Mouse (Mus musculus) gastrocnemius, adult 2 months (tissue): ENCODE results near the gene Lyrm9. TPM values are rescaled to one million over a fixed set of nuclear protein-coding genes. Genes with fewer than 3 reads are reported as not detected.
"Not testable (repeated sequence)": the region's sequence is repeated elsewhere in the genome, so short reads cannot be mapped to it uniquely, and the experiment has no call there.

Experiments used
- DNase-seq: peaks from one replicate; pipeline ENCODE4 v3.0.0; 2022
- H3K27ac ChIP-seq: fragments of 200-600 bp; 2 replicates; pipeline ENCODE4 v1.8.1; 2022; ENCODE audit warnings: mild to moderate bottlenecking
- H3K4me3 ChIP-seq: fragments of 200-600 bp; 2 replicates; pipeline ENCODE4 v1.8.1; 2022; ENCODE audit warnings: mild to moderate bottlenecking, moderate library complexity
- CTCF ChIP-seq: fragments of 200-600 bp; IDR thresholded peaks from 2 replicates; pipeline ENCODE4 v1.8.1; 2022; ENCODE audit warnings: antibody characterized with exemption, mild to moderate bottlenecking, moderate library complexity
- intact Hi-C: fragments of 180-260 bp; cut with DNase I; formaldehyde crosslinking; loops from one replicate; pipeline ENCODE4 v1.15.1; 2025
- total RNA-seq, 2 experiments: library from RNA; stranded (reverse); gene quantifications; 2 replicates each; pipeline ENCODE4 v1.2.3; 2021

Gene Lyrm9
- total RNA-seq, 2 experiments from 2014 or later: 15.0 to 15.3 TPM

- no peak for TF ChIP-seq CTCF
- intact Hi-C loops: no loop called here
- Histone ChIP-seq H3K4me3 (no peak overlapping the region), H3K27ac (no peak overlapping the region)
- no peak for DNase-seq
These were observed 40.1 kb downstream of the Lyrm9 start for GRCm38 (mm10) chr11:78866486-78866885.

GRCm38 (mm10) chr11:78867696-78868095 lies 41.3 kb downstream of the Lyrm9 start:
- intact Hi-C loops: no loop called here
- no peak for TF ChIP-seq CTCF
- no peak for DNase-seq
- no peak overlapping the region for H3K4me3 ChIP-seq
- H3K27ac ChIP-seq: no peak overlapping the region

GRCm38 (mm10) chr11:78869205-78869604 lies 42.8 kb downstream of the Lyrm9 start:
- H3K27ac ChIP-seq, H3K4me3 ChIP-seq, intact Hi-C loops, DNase-seq: not testable (repeated sequence)

GRCm38 (mm10) chr11:78870891-78871290 lies 44.5 kb downstream of the Lyrm9 start:
- TF ChIP-seq CTCF: no peak
- no peak overlapping the region for H3K27ac ChIP-seq
- intact Hi-C loops: no loop called here
- DNase-seq: no peak
- no peak overlapping the region for H3K4me3 ChIP-seq

GRCm38 (mm10) chr11:78872782-78873181 lies 46.4 kb downstream of the Lyrm9 start:
- Histone ChIP-seq H3K27ac (no peak overlapping the region), H3K4me3 (no peak overlapping the region)
- no peak for DNase-seq
- TF ChIP-seq CTCF: no peak
- intact Hi-C loops: no loop called here

GRCm38 (mm10) chr11:78879727-78880126 lies 53.3 kb downstream of the Lyrm9 start:
- no peak for TF ChIP-seq CTCF
- no peak for DNase-seq
- H3K27ac ChIP-seq: no peak overlapping the region
- no peak overlapping the region for H3K4me3 ChIP-seq
- intact Hi-C loops: no loop called here

- Histone ChIP-seq H3K4me3 (peak overlapping the region; percentile 26), H3K27ac (peak overlapping the region; percentile 56)
- TF ChIP-seq CTCF: no peak
- DNase-seq: no peak
- intact Hi-C loops: no loop called here
These were observed 60.3 kb downstream of the Lyrm9 start for GRCm38 (mm10) chr11:78886693-78887092.

GRCm38 (mm10) chr11:78887102-78887971 lies 61.0 kb downstream of the Lyrm9 start:
- Histone ChIP-seq H3K27ac (peak overlapping the region; percentile 41), H3K4me3 (peak overlapping the region; percentile 26)
- intact Hi-C loops: no loop called here
- peak; percentile 78 for DNase-seq
- TF ChIP-seq CTCF: no peak

- TF ChIP-seq CTCF: no peak
- Histone ChIP-seq H3K4me3 (no peak overlapping the region), H3K27ac (no peak overlapping the region)
- DNase-seq: no peak
- intact Hi-C loops: no loop called here
These were observed 62.8 kb downstream of the Lyrm9 start for GRCm38 (mm10) chr11:78889156-78889555.

Other genes starting within 250 kb of the Lyrm9 start
- 1 to 10 TPM; 8.1 to 10.0 TPM for gene Nlk, start 129.2 kb upstream of the Lyrm9 start, total RNA-seq
- gene Ccnq, start 74.9 kb upstream of the Lyrm9 start, total RNA-seq: 10 to 100 TPM in 1 of 2 experiments, 1 to 10 TPM in 1; 9.8 to 13.0 TPM
- 1 to 10 TPM in 1 of 2 experiments, under 1 TPM in 1; 0.64 to 1.4 TPM for gene Nos2, start 94.2 kb downstream of the Lyrm9 start, total RNA-seq
- gene Lgals9, start 158.4 kb downstream of the Lyrm9 start, total RNA-seq: 10 to 100 TPM in 1 of 2 experiments, 1 to 10 TPM in 1; 6.6 to 10.1 TPM